Mouse (Mus musculus): ENCODE results near the gene AI467606. TPM values are rescaled to one million over a fixed set of nuclear protein-coding genes. Genes with fewer than 3 reads are reported as not detected.
"Not testable (repeated sequence)": the region's sequence is repeated elsewhere in the genome, so short reads cannot be mapped to it uniquely, and the experiment has no call there.

AI467606 gene
- polyA plus RNA-seq, 1 experiment from 2014 or later, result 2.4 TPM

- WGBS, result 68% methylated on average over 2 of the region's 2 CpGs
- H3K27me3 ChIP-seq (replicated peaks), result no peaks in the 10 kb centered on the region
Measured at GRCm38 (mm10) chr7:127082995-127083394, 8.2 kb upstream of the AI467606 start.

GRCm38 (mm10) chr7:127083689-127084088 lies 7.5 kb upstream of the AI467606 start:
- Histone ChIP-seq H3K9me3 (replicated peaks) (no peaks in the 10 kb centered on the region), H3K4me1 (peaks cover under 1% of the 10 kb centered on the region; the same call in 1 of the 2 replicates), H3K4me2 (no peak overlapping the region), H3K36me3 (no peaks in the 10 kb centered on the region), H3K9ac (replicated peaks) (no peak overlapping the region), H3K27me3 (replicated peaks) (no peaks in the 10 kb centered on the region), H3K27ac (replicated peaks) (no peak overlapping the region), H3K4me3 (replicated peaks) (no peak overlapping the region)
- WGBS, result 87% methylated on average over 4 of the region's 4 CpGs
- ATAC-seq (ENCODE audit: low FRiP score), result no peak

More at GRCm38 (mm10) chr7:127082995-127083394, 8.2 kb upstream of the AI467606 start:
- H3K4me2 ChIP-seq, result no peak overlapping the region
- H3K9ac ChIP-seq (replicated peaks), result no peak overlapping the region
- H3K4me1 ChIP-seq, result no peaks in the 10 kb centered on the region
- H3K4me3 ChIP-seq (replicated peaks), result no peak overlapping the region
- no peaks in the 10 kb centered on the region for H3K36me3 ChIP-seq
- no peak overlapping the region for H3K27ac ChIP-seq (replicated peaks)
- no peak for ATAC-seq (ENCODE audit: low FRiP score)
- no peaks in the 10 kb centered on the region for H3K9me3 ChIP-seq (replicated peaks)

DNA sequence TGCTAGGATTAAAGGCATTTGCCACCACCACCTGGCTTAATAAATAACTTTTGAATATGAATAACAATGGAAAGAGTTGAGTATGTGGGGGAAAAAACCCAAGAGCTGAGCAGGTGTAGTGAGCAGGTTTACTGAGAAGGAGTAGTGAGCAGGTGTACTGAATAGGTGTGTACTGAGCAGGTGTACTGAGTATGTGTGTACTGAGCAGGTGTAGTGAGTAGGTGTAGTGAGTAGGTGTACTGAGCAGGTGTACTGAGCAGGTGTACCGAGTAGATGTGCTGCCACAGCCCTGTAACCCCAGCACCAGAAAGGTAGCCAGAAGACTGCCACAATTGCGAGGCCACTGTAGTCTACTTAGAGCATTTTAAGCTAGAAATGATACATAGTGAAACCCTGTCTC lies 6.4 kb upstream of the AI467606 start:
- Histone ChIP-seq H3K4me2 (no peak overlapping the region), H3K4me1 (peaks cover 5% of the 10 kb centered on the region; the same call in 1 of the 2 replicates), H3K9me3 (replicated peaks) (no peaks in the 10 kb centered on the region), H3K36me3 (no peaks in the 10 kb centered on the region), H3K9ac (replicated peaks) (no peak overlapping the region), H3K27ac (replicated peaks) (no peak overlapping the region), H3K27me3 (replicated peaks) (no peaks in the 10 kb centered on the region), H3K4me3 (replicated peaks) (no peak overlapping the region)
- ATAC-seq (ENCODE audit: low FRiP score), result no peak
- 88% methylated on average over 2 of the region's 2 CpGs for WGBS

DNA sequence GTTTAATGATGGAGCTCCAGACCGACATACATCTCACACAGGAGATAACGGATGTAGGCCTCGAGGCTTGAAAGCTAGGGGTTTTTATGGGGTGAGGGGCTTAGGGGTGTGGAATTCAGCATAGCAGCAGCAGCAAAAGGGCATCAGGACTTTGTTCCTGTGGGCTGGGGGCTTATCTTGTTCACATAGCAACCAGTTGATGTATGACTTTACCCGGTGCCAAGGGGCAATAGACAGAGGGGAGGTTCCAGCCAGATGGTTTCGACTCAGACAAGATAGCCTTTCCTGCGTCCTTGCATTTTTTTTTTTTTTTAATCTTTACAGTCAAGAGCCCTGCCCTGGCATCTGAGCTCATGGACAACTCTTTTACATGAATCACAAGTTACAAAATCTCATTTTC lies 5.4 kb upstream of the AI467606 start:
- not testable (repeated sequence) for H3K9ac ChIP-seq (replicated peaks); H3K4me2 ChIP-seq; H3K27me3 ChIP-seq (replicated peaks); H3K27ac ChIP-seq (replicated peaks); H3K4me1 ChIP-seq; H3K4me3 ChIP-seq (replicated peaks); ATAC-seq (ENCODE audit: low FRiP score); H3K36me3 ChIP-seq; H3K9me3 ChIP-seq (replicated peaks)
- WGBS, result 62% methylated on average over 6 of the region's 6 CpGs

DNA sequence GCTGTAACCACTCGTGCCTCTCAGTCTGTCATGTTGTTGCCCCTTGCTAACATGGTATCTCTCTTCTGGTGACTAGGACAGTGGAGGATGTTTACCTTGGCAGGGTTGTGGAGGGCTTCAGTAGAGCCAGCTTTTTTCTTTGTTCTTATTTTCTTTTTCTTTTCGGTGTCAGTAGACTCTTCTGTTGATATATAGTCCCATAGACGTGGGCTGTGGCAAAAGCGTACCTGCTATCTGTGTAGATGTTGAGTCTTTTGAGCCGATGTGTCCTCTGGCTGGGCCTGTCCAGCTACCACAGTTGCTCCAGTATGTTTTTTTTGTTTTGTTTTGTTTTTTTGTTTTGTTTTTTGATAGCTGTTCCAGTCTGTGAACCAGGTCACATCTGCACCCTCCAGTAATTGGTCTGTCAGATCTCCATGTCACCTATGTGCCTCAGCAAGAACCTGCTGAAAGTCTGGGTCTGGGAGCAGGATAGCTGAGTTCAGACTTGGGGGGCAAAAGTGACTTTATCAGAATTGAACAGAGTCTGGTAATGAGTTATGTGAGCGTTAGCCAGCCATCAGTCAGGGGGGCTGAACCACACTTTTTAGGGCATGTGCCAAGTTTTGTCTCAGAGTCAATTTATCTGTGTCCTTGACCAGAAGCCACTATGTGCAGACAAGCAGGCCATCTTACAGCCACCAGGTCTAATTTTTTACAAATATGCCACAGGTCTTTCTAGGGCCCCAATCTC lies 3.7 kb upstream of the AI467606 start, which contains the start of gene Zg16:
TSS of gene Zg16 (minus strand) at position 51 of the 733 bp plus-strand sequence.
- H3K4me3 ChIP-seq (replicated peaks); H3K4me1 ChIP-seq; H3K9me3 ChIP-seq (replicated peaks); H3K36me3 ChIP-seq; ATAC-seq (ENCODE audit: low FRiP score); H3K4me2 ChIP-seq; H3K27me3 ChIP-seq (replicated peaks); H3K27ac ChIP-seq (replicated peaks); H3K9ac ChIP-seq (replicated peaks): not testable (repeated sequence)
- WGBS, result 86% methylated on average over 6 of the region's 6 CpGs

GRCm38 (mm10) chr7:127088083-127088482 lies 3.1 kb upstream of the AI467606 start:
- no peak overlapping the region for H3K9ac ChIP-seq (replicated peaks)
- no peak overlapping the region for H3K4me3 ChIP-seq (replicated peaks)
- no peaks in the 10 kb centered on the region for H3K9me3 ChIP-seq (replicated peaks)
- H3K27ac ChIP-seq (replicated peaks), result no peak overlapping the region
- peaks cover 5% of the 10 kb centered on the region; the same call in 1 of the 2 replicates for H3K4me1 ChIP-seq
- H3K36me3 ChIP-seq, result no peaks in the 10 kb centered on the region
- H3K4me2 ChIP-seq, result no peak overlapping the region
- 94% methylated on average over 3 of the region's 3 CpGs for WGBS
- H3K27me3 ChIP-seq (replicated peaks), result no peaks in the 10 kb centered on the region
- ATAC-seq (ENCODE audit: low FRiP score), result no peak

DNA sequence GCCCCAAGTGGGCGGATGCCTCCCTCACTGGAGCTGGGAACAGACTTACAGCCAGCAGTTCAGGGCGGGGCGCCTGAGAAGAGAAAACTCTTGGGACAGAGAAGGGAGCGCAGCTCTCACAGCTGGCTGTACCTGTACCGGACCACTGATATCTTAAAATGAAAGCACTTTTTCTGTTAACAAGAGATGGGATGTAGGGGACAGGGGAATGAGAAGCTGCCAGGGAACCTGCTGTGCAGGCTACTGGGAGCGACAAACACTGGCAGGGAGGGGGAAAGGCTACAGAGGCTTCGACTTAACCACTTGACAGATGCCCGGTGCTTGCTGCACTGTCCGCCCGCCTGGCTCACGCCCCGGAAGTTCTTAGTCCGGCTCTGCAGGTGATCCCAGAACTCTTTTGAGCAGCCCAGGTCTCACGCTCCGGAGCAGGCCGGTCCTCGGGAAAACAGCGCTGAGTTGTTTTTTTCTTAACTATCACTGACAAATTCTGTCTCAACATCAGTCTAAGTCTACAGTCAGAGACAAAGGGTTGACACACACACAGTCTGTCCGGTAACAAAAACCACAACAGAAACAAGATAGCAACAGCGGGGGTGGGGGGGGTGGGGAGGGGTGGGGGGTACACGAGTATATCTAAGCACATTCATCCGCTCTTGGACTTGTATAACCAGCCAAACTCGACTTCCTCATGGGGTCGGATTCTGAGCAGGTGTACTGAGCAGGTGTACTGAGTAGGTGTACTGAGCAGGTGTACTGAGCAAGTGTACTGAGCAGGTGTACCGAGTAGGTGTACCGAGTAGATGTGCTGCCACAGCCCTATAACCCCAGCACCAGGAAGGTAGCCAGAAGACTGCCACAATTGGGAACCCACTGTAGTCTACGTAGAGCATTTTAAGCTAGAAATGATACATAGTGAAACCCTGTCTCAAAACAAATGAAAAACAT lies 2.0 kb upstream of the AI467606 start:
- peak overlapping the region; percentile 23; the same call in 1 of the 2 replicates for H3K4me3 ChIP-seq (replicated peaks)
- no peak overlapping the region for H3K27ac ChIP-seq (replicated peaks)
- H3K9ac ChIP-seq (replicated peaks), result peak overlapping the region; percentile 23; the same call in 1 of the 2 replicates
- no peaks in the 10 kb centered on the region for H3K36me3 ChIP-seq
- 23% methylated on average over 27 of the region's 27 CpGs for WGBS
- no peaks in the 10 kb centered on the region for H3K9me3 ChIP-seq (replicated peaks)
- peak overlapping the region; percentile 51 for H3K4me2 ChIP-seq
- peaks cover 5% of the 10 kb centered on the region; the same call in 1 of the 2 replicates for H3K4me1 ChIP-seq
- H3K27me3 ChIP-seq (replicated peaks), result no peaks in the 10 kb centered on the region
- ATAC-seq (ENCODE audit: low FRiP score), result no peak

DNA sequence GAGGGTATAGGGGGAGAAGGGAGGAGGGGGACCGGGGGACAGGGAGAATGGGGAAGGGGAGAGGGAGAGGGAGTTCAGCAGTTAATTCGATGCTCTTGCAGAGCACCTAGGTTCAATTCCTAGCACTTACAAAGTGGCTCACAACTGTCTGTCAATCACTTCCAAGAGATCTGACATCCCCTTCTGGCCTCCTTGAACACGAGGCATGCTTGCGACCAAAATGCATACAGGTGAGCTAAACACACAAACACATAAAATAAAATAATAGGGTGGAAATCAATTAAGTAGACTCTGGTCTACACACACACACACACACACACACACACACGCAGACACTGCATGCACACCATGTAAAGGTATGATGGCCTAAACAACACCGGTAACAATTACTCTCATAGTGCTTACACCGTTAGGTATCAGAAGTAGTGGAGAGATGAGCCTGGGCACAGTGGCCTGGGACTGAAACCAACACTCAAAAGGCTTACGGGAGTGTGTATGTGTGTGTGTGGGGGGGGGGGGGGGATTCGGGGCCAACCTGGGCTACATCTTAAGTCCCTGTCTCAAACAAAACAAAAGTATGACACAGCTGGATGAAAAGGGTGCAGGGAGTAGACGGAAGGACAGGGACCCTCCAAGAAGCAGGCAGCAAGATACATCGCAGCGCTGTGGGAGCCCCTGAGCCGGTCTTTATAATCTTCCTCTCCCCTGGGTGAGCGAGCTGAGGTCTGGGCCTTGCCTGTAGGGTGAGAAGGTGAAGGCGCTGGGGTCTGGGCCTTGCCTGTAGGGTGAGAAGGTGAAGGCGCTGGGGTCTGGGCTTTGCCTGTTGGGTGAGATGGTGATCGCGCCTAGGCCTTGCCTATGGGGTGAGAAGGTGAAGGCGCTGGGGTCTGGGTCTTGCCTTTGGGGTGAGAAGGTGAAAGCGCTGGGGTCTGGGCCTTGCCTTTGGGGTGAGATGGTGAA lies 725 bp upstream of the AI467606 start:
- 85% methylated on average over 20 of the region's 20 CpGs for WGBS
- Histone ChIP-seq H3K9me3 (replicated peaks) (no peaks in the 10 kb centered on the region), H3K36me3 (no peaks in the 10 kb centered on the region), H3K27ac (replicated peaks) (no peak overlapping the region), H3K27me3 (replicated peaks) (no peaks in the 10 kb centered on the region), H3K4me1 (peaks cover 5% of the 10 kb centered on the region; the same call in 1 of the 2 replicates), H3K4me3 (replicated peaks) (no peak overlapping the region), H3K4me2 (no peak overlapping the region), H3K9ac (replicated peaks) (no peak overlapping the region)
- ATAC-seq (ENCODE audit: low FRiP score), result no peak

GRCm38 (mm10) chr7:127093914-127094313 lies 2.8 kb downstream of the AI467606 start:
- H3K9me3 ChIP-seq (replicated peaks), result no peaks in the 10 kb centered on the region
- no peaks in the 10 kb centered on the region for H3K36me3 ChIP-seq
- H3K27me3 ChIP-seq (replicated peaks), result no peaks in the 10 kb centered on the region
- no peak overlapping the region for H3K27ac ChIP-seq (replicated peaks)
- no peak overlapping the region for H3K4me2 ChIP-seq
- peaks cover 3% of the 10 kb centered on the region; the same call in 1 of the 2 replicates for H3K4me1 ChIP-seq
- ATAC-seq (ENCODE audit: low FRiP score), result no peak
- no peak overlapping the region for H3K4me3 ChIP-seq (replicated peaks)
- WGBS, result 78% methylated on average over 3 of the region's 3 CpGs
- no peak overlapping the region for H3K9ac ChIP-seq (replicated peaks)

- no peaks in the 10 kb centered on the region for H3K9me3 ChIP-seq (replicated peaks)
- no peak overlapping the region for H3K9ac ChIP-seq (replicated peaks)
- 81% methylated on average over 7 of the region's 7 CpGs for WGBS
- H3K4me2 ChIP-seq, result no peak overlapping the region
- no peak for ATAC-seq (ENCODE audit: low FRiP score)
- H3K4me3 ChIP-seq (replicated peaks), result no peak overlapping the region
- H3K27me3 ChIP-seq (replicated peaks), result no peaks in the 10 kb centered on the region
- H3K4me1 ChIP-seq, result no peaks in the 10 kb centered on the region
- H3K27ac ChIP-seq (replicated peaks), result no peak overlapping the region
- no peaks in the 10 kb centered on the region for H3K36me3 ChIP-seq
Measured at GRCm38 (mm10) chr7:127096456-127096855, 5.3 kb downstream of the AI467606 start.

GRCm38 (mm10) chr7:127098521-127098920 lies 7.4 kb downstream of the AI467606 start:
- H3K27me3 ChIP-seq (replicated peaks), result no peaks in the 10 kb centered on the region
- no peak for ATAC-seq (ENCODE audit: low FRiP score)
- no peaks in the 10 kb centered on the region for H3K36me3 ChIP-seq
- no peak overlapping the region for H3K4me3 ChIP-seq (replicated peaks)
- H3K4me1 ChIP-seq, result no peaks in the 10 kb centered on the region
- WGBS, result 88% methylated on average over 5 of the region's 5 CpGs
- H3K9ac ChIP-seq (replicated peaks), result no peak overlapping the region
- H3K27ac ChIP-seq (replicated peaks), result no peak overlapping the region
- no peak overlapping the region for H3K4me2 ChIP-seq
- H3K9me3 ChIP-seq (replicated peaks), result no peaks in the 10 kb centered on the region
